Mouse (Mus musculus) megakaryocyte progenitor cell, adult 5-6 weeks (primary cell): ENCODE measurements at regions not wholly inside any gene's neighbourhood (a gene's known extent, or its start where the extent isn't known, plus 50 kb on each side); places are given as distances from the start of the nearest gene placed in this dataset.
"Not testable (repeated sequence)": the region's sequence is repeated elsewhere in the genome, so short reads cannot be mapped to it uniquely, and the experiment has no call there.

Experiments
- ATAC-seq: replicated peaks from 2 replicates; pipeline ENCODE4 v1.8.0; 2016; ENCODE audit warnings: mild to moderate bottlenecking, moderate TSS enrichment, inconsistent platforms; ENCODE audit not compliant: poor library complexity

DNA sequence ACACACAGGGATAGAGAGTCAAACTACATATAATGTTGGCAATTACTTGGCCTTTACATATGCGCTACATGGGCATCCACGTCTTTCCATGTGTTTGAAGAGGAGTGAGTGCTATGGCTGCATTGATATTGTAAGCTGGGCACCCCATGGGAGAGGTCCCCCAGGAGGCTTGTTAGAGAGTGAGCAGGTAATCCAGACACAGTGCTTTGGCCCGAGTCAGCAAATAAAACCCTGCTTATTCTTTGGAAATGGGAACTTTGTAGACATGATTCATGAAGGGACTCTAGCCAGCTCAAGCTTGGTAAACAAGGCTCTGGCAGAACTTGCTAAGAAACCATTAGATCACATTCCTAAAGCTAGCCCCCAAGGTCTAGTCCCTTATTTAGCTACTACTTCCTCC is 557.6 kb upstream of the Gm10131 start:
- ATAC-seq, result no peak

DNA sequence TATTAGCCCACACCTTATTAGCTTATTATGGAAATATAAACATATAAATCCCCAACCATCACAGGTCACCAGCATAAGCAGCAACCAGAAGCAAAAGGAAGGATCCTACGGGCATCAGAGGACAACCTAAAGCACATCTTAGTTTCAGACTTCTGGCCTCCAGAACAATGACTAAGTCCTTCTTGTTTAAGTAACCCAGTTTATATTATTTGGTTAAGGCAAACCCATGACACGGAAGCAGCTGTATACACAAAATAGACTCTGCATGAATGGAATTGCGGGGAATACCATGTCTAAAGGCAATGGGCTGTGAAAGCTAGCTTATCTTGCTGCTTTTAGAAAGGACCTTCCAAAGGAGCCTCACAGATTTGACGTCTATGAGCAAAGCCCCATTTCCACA is 552.9 kb upstream of the Gm10131 start:
- ATAC-seq, result no peak

DNA sequence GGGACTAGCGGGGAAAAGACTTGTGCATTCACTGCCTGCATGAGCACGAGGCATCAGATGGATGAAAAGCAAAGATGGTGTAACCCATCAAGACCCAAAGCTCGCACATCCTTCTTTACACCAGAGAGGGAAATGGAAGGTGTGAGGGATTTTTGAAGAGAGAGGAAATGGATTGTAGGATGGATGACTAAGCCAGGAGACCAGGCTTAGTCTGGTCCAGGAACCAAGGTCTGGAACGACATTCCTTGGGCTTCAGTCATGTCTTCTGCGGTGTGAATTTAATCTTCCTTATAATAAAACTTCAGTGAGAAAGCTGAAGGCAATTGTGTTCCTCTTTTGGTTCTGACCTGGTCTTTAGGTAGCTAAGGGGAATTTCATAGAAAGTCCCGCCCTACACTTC is 551.0 kb upstream of the Gm10131 start:
- no peak for ATAC-seq

DNA sequence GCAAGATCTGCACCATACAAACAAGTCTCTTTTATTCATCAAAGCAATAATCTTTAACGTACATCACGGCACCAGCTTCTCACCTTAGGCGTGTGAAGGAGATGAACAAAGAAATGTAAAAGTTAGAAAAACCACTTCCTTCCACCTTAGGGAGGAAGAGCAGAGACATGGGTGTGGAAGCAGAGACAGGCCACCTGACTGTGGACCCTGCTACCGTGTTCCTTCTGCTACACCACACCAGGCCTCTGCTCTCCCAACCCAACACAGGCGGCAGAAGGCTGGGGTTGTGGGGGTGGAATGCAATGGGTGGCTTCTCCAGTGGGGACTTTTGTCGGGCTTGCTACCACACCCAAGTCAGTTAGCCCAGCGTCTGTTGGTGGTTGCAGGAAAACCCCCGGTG is 540.2 kb upstream of the Gm10131 start:
- ATAC-seq, result no peak

DNA sequence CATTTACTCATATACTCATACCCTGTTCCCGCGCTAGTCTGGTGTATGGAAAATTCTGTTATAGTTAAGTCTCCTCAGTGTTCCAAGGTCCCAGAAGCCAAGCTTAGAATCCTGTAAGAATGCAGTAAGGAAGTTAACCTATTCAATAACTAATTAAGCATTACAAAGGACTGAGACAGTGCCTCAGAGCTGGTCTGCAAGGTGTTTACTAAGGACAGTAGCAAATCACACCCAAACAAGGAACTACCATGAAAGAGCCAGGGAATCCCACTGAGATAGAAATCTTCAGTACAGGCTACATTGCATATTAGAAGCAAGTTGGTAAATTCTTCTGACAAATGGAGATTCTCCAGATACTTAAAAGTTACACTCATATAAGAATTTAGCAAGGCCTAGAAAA is 516.7 kb upstream of the Gm10131 start:
- not testable (repeated sequence) for ATAC-seq

DNA sequence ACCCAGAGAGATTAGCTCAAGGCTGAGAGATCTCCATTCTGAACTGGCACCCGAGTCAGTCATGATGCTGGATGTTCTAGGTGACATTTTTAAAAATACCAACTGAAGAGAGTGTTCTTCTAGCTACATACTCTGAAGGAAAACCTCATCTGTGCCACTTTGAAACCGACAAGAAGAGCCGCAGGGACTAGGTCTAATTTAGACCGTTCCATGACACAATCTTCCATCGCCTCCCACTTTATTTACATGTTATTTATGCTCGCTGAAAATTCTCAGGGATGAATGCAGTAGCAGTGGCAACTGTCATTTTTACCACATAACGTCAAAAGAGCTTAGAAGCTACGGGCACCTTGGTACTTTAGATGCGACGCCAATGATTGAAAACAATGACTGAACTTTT is 514.1 kb upstream of the Gm10131 start:
- ATAC-seq, result no peak

DNA sequence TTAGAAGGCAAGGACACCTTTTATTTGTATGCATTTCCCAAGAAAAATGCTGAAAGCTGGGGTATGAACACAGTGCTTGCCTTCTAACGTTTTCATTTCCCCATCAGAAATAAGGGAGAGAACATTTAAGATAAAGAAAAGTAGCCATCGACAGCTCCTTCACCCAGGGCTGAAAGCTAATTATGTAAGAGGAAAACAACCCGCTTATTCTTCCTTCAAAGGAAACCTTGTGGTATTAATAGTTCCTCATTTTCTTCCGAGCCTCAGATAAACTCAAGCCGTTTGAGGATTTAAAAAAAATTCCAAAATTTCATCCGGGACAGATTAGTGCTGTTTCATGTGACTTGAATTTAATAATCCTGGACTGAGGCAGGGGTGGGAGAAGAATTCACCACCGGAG is 512.2 kb upstream of the Gm10131 start:
- peak; percentile 74 for ATAC-seq

DNA sequence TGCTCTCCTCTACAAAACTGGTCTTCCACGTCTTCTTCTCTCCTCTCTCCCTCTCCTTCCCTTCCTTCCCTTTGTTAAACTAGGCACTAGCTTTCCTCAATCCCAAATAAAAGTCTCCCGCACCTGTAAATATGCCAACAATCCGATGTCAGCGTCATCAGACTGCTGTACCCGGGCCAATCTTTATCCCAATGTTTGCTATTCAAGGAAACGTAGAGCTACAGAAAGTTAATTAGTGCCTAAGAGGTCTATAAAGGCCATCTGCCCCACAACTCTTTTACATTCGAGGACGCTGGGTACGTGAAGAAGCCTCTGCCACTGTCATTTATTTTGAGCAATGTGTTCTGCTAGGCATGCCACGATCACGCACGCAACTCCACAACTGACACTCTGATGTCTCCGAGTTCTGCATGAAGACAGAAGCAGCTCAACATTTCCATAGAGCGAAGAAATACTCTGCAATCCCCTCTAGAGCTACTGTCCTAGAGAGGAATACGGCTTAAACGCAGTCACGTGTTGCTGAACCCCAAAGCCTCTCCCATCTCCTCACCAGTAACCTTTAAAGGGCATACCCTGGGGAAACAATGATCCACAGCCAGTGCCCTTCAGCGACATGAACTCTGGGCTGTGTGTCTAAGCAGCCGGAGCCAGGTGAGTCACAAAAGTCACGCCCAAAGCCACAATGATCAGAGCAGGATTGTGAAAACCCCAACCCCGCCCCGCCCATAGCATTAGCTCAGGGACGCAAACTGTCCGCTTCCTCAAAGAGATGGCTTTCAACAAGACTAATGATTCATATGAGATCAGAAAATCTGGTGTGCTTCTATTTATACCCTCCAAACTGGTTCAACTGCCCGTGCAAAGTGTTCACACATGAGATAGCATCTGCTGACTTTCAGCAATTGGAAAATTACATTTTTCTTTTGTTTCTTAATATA is 510.9 kb upstream of the Gm10131 start:
- peak; percentile 91 for ATAC-seq

DNA sequence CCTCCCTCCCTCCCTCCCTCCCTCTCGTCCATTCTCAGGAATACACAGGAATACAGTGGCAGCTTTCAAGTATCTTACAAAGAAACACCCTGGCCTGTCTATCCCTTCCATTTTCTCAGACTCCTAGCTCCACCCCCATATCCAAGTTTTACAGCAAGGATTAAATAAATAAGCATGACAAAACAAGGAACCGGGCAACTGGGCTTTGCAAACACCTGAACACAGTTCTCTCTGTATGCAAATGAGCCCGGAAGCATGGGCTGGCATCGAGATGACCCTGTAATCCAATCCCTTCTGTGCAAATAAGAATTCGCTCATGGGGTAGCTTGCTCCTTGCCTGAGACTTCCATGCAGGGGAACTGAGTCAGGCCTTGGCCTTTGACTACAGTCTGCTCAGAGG is 506.5 kb upstream of the Gm10131 start:
- no peak for ATAC-seq

DNA sequence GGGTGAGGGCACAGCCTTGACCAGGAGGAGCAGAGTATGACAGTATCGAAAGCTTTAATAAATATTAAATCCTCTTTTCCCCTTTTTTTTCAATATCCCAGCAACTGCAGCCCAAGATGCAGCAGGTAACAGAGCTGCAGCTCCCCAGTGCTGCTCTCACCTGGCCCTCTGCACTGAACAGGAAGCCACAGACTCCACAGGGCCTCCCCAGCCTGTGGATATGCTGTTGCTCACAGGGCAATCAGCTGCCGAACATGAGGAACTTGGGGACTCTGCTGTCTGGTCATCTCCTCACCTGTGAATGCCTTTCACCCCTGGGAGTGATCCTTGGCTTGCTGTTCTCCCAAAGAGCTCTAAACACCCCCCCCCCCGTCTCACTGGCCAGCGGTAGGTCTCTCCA is 503.4 kb upstream of the Gm10131 start:
- no peak for ATAC-seq

DNA sequence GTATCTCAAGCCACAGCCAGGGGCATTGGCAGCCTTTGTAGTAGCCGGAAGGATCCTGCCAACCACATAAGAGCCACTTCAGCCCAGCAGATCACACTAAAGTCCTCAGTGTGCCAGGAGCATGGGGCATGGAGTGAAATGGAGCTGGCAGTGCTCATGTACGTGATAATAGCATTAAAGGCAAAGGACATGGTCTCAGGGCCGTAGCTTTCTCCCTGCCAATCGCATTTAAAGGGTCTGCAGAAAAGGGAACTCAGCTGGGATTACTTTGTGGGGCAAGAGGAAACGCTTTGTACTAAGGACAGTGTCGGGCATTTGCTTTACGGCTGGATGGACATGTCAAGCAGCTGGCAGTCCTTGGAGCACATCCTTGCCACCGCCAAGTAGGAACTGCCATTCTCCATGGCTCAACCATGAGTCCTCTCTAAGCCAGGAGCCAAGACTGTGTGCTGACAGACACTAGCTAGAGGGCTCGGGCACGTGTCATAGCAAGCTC is 502.5 kb upstream of the Gm10131 start:
- ATAC-seq, result peak; percentile 69

DNA sequence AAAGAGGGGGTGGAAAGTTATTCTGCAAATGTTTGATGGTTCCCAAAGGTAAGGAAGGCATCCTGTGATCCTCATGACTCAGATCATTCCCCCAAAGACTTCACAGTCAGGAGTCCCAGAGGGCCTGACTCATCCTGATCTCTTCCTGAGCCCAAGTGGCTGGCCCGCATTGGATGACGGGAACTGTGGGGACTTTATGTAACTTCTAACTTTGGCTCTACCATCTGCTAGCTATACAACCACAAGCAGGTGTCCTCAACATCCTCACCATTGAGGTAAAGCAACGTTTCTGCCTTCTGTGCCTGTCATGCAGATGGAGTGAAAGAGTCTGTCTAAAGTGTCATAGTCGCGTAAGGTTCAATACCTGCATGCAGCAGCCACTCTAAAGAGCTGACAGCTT is 501.6 kb upstream of the Gm10131 start:
- ATAC-seq, result no peak

DNA sequence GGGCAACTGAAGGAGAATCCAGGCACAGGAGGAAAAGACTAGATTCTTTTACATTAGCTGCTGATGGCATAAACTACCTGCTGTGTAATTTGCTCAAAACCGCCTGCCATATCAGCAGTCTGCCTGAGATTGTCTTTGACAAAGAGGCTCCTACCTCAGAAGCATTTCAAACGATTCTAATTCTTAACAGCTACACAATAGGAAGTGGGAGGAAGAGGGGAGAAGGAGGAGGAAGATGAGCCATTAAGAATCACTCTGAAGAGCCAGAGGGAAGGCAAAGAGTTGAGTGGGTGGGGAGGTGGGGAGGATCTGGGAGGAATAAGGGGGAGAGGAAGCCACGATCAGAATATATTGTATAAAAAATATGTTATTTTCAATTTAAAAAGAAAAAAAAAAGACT is 500.9 kb upstream of the Gm10131 start:
- ATAC-seq, result no peak

DNA sequence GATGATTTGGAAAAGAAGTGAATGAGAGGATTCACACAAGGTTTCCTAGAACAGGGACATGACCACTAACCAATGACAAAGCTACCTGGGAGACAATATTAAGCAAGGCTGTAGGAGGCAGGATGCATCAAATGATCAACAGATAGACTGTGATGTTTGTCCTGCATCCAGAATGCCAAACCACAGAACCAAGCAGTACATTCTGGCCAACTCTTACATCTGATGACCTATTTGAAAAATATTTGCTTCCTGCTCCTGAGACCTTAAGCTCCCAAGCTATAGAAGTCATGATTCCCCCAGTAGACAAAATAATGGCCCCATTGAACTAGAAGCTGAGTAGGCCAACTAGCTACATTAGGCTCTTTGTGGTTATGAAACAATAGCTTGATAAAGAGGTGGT is 498.6 kb upstream of the Gm10131 start:
- no peak for ATAC-seq

DNA sequence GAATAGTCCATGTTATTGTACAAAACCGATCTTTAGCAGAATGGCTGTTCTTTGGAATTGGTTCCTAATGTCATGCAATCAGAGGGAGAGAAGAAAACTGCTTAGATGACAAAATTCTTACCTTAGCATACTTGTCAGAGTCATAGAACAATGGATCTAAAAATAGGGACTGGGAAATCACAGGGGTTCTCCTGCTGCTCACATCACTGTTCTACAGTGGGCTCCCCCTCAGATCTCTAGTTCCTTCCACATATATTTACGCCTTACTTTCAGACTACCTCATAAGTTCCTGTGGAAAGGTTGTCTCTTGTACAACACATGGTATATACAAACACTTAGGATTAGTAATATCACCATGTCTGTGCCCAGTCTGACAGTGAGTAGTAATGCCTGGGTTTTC is 495.9 kb upstream of the Gm10131 start:
- no peak for ATAC-seq

DNA sequence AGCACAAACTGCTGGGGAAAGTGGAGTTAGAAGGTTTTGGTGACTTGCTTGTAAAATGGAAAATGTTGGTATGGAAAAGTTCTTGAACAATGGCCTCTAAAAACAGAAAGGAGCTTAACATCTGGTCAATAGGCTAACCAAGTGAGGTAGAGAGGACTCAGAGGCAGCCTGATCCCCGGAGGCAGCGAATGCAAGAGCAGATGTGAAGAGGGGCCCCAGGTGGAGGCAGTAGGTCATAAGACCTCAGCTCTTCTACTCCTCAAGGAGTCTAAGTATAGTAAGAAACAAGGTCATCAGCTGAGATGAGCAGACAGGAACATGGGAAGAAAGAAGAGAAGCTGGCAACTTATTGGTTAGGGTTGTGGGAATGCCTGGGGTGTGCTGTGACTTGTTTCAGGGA is 493.5 kb upstream of the Gm10131 start:
- ATAC-seq, result no peak

DNA sequence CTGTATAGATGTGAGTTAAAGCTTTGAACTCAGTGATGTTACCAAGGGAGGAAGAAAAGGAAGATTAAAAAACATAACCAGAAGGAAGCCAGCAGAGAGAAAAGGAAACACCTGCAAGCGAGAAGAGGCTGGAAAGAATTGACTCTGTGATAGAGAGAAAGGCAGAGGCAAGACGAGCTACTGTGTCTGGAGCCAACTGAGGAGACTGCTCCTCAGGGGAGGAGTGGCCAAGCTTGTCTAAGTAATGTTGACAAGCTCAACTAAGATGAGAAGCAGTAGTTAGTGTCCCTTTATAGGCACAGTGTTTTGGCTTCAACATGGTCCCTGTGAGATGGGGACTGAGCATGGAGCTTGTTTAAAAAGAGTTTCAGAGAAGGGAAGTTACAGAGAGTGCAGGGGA is 493.0 kb upstream of the Gm10131 start:
- ATAC-seq, result no peak

DNA sequence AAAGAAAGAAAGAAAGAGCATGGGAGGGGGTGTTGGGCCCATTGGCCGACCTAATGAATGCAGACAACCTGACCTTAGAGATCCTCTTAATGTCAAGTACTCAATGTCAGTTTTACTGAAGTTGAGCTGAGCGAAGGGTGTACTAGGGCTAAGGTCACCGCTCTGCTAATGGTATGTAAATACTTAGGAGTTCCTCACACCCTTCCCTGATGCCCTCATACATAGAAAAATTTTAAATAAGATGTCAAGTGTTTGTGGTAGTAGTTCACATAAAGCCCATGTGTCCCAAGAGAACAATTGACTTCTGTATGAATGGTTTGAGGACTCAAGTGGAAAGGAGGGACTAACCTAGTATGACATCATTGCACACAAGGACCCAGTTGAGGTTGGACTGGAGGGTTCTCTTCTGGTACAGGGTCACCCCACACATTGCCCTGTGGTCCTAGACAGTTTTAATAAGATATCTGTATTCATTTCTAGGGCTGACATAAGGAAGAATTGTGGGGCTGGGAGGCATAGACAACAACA is 490.0 kb upstream of the Gm10131 start:
- no peak for ATAC-seq

DNA sequence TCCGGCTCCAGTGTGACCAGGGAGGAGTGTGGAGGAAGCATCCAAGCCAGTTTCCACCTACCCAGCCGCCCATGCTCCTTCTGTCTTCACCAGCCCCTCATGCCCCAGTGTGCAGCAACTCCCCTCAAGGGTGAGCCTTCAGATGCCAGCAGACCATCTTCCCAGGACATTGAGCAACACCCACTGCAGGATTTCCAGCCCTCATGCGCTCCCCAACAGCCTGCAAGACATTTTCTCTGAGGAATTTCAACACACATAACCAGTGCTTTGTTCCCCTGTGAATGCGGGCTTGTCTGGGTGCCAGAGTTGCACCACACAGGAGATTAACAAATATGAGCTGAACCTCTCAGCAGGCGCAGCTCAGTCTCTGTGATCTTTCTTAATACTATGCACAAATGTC is 489.3 kb upstream of the Gm10131 start:
- ATAC-seq, result peak; percentile 97

DNA sequence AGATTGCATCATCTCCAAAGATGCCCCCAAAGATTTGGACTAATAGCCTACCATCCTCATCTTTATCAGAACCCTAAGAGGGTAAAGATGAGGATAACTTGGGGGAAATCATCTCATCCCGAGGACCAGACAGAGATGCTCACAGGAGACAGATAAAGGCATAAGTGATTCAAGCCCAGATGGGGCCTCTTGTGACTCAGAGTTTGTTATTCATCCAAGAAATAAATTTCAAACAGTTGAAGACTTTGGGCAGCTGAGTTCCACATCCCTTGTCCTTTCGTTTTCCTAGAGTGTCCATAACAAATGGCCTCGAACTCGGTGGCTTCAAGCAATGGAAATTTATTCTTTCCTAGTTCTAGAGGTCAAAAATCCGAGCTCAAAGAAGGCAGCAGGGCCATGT is 485.1 kb upstream of the Gm10131 start:
- ATAC-seq, result no peak

DNA sequence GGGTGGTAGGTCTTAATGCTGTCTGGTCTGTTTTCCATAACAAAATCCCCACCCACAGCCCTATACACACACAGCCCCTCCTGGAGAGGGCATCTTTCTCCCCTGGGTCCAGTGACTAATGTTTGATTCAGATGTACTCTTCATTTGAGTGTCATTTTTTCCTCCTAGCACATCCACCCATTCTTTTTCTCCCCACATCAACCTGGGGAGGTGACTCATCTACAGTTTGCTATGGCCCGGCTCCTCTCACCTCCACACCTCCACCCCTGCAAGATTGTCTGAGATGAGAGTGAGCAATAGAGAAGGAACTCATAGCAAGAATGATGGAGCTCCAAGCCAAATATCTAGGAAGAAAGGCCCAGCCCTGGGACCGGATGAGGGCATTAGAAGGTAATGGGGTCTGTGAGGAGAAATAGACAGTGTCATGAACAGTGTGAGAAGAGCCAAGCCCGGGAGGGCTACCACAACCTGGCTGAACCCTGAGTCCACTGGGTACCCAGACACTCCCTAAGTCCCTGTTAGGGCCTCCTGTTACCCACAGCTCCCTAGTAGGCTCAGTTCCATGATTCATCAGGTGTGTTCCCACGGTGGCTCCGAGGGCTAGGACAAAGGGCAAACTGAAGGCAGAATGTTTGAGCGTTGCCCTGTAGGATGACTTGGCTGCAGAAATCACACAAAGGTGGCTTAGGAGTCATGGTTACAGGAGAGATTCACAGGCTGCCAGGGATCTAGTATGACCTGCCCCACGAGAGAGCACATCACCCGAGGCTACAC is 479.6 kb upstream of the Gm10131 start:
- no peak for ATAC-seq

DNA sequence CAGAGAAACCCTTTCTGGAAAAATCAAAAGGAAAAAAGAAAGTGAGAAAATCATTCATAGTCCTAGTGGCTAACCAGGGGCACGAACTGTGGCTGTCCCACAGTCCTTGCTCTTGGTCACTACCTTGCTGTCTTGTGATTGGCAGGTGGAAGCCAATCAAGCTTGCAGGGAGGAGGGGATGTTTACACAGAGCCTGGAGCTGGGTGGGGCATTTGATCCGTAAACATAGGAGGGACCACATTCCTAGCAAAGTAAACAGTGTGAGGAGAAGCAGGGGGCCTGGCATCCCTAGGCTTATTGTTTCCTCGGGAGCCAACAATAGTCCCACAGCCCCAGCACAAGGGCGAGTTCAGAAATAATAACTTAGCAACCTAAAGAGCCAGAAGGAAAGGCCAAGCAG is 466.5 kb upstream of the Gm10131 start:
- ATAC-seq, result no peak
